Mouse (Mus musculus) CH12F3 (cell line): ENCODE results near the gene Smo.

Experiments used
- in situ Hi-C: fragments of 300-500 bp; cut with MboI; formaldehyde crosslinking; loops from 2 replicates; pipeline ENCODE4 v1.14.3; 2020; ENCODE audit warnings: low sequenced_read_pairs

Smo gene

GRCm38 (mm10) chr6:29772236-29772635 lies 36.9 kb downstream of the Smo start:
- in situ Hi-C loops, result no loop called here

- in situ Hi-C loops, result no loop called here
Measured at GRCm38 (mm10) chr6:29774161-29774560, 38.9 kb downstream of the Smo start.

GRCm38 (mm10) chr6:29775609-29776008 lies 40.3 kb downstream of the Smo start:
- in situ Hi-C loops, result no loop called here

GRCm38 (mm10) chr6:29776542-29777237 lies 41.4 kb downstream of the Smo start:
- in situ Hi-C loops, result no loop called here

GRCm38 (mm10) chr6:29777238-29777555 lies 41.9 kb downstream of the Smo start:
- in situ Hi-C loops, result no loop called here

- in situ Hi-C loops, result no loop called here
Measured at GRCm38 (mm10) chr6:29780082-29780481, 44.8 kb downstream of the Smo start.

GRCm38 (mm10) chr6:29780571-29780970 lies 45.3 kb downstream of the Smo start:
- in situ Hi-C loops, result no loop called here

GRCm38 (mm10) chr6:29782239-29782638 lies 46.9 kb downstream of the Smo start:
- in situ Hi-C loops, result no loop called here

GRCm38 (mm10) chr6:29783960-29784359 lies 48.7 kb downstream of the Smo start:
- in situ Hi-C loops, result no loop called here

GRCm38 (mm10) chr6:29784413-29785021 lies 49.2 kb downstream of the Smo start:
- in situ Hi-C loops, result no loop called here

GRCm38 (mm10) chr6:29785759-29786158 lies 50.5 kb downstream of the Smo start:
- in situ Hi-C loops, result no loop called here

GRCm38 (mm10) chr6:29788779-29789350 lies 53.6 kb downstream of the Smo start:
- in situ Hi-C loops, result no loop called here

GRCm38 (mm10) chr6:29790014-29790698 lies 54.9 kb downstream of the Smo start:
- in situ Hi-C loops, result no loop called here

- in situ Hi-C loops, result no loop called here
Measured at GRCm38 (mm10) chr6:29793520-29793919, 58.2 kb downstream of the Smo start.

GRCm38 (mm10) chr6:29794582-29794981 lies 59.3 kb downstream of the Smo start:
- in situ Hi-C loops, result no loop called here

GRCm38 (mm10) chr6:29802979-29803378 lies 67.7 kb downstream of the Smo start:
- in situ Hi-C loops, result no loop called here

GRCm38 (mm10) chr6:29804006-29804405 lies 68.7 kb downstream of the Smo start:
- in situ Hi-C loops, result no loop called here

GRCm38 (mm10) chr6:29805381-29805780 lies 70.1 kb downstream of the Smo start:
- in situ Hi-C loops, result no loop called here
